Mouse (Mus musculus): ENCODE results near the gene Spats2.

The Spats2 gene

DNA sequence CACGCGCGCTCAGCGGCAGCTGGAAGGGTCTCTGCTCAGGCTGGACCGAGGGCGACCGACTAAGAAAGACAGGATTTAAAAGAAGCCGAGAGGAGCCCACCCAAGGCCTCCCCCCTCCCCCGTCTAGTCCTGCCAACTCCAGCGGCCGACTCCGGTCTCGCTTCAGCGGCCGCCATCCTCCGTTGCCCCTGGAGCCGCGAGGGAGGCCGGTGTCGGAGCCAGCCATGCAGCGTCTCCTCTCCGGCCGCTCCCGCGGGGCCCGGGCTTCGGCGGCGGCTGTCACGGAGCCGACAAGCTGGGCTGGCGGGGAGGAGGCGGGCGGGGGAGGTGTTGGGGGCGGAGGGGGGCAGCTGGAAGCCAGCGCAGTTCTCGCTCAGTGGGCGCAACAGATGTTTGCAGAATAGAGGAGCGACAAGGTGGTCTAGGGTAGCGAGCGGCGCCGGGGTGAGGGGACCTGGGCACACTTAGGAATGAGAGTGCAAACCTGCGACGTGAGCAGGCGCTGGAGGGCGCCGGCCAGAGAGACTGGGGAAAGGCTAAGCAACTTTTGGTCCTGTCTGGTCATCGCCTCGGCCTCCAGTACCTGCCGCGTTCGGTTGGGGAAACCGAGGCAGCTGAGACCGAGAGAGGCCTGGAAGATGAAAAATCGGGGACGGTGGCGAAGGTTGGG lies 28.8 kb upstream of the Spats2 start:
- intact Hi-C loops (cut with DNase I) = no loop called here

DNA sequence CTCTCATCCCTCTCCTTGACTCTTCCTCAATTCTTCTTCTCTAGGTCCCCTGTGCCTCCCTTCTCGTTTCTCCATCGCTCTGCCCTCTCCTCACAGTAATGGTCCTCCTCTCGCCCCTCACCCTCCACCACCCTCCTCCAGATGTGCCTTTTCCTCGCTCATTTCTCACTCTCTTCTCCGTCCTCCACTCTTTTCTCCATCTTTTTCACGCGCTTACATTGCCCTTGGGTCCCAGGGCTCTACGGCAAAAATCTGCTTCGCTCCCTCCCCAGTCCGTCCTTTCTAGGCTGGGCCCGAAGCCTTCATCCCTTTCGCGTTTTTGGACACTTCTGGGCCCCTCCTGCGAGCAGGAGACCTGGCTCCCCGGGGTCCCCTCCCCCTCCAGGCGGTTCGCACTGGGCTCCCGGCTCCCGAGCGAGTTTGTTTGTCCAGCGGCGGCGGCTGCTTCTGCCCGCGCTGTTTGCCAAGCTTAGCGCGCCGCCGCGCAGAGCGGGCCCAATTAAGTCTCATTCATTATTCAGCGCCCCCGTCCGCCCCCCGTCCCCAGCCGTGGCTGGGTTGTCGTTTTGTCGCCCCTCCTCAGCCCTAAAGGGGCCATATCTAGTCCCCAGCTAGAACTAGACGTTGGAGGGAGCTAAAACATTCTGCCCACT lies 27.8 kb upstream of the Spats2 start:
- intact Hi-C loops (cut with DNase I) = no loop called here

DNA sequence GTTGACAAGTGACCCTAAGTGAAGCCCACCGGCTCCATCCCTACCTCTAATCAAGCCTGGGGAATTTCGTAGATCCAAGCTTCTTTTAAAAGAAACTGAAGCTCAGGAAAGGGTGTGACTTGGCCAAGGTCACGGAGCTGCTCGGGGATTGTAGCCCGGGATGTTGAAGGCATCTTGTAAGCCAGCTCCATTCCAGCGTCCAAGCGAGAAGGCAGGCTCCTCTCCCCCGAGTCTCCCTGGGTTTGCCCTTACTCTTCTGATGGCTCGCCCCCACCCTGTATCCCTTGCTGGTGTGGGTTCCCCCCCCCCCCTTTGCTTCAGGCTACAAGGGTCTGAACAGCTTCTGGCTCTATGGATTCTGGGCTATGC lies 27.2 kb upstream of the Spats2 start:
- intact Hi-C loops (cut with DNase I) = no loop called here

- intact Hi-C loops (cut with DNase I) = no loop called here
These were observed 26.6 kb upstream of the Spats2 start for GRCm38 (mm10) chr15:99099139-99099556.

DNA sequence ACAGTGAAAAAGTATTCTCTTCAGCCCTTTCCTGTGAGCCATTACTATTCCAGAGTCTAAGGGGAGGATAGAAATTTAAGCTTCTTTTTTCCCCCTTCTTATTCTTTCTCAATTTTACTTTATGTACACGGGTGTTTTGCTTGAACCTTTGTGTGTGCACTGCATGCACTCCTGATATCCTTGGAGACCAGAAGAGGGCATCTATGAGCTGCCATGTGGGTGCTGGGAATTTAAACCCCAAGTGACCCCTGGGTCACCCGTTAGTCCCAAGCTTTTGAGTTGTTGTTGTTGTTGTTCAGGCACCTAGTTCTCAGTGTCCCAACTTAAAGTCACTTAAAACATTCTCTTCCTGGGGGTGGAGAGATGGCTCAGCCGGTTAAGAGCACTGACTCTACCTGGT lies 25.7 kb upstream of the Spats2 start:
- intact Hi-C loops (cut with DNase I) = loop anchor here (10.0 kb wide), 1 partner anchor 45 kb away; the partner anchor contains the start of gene Prph

DNA sequence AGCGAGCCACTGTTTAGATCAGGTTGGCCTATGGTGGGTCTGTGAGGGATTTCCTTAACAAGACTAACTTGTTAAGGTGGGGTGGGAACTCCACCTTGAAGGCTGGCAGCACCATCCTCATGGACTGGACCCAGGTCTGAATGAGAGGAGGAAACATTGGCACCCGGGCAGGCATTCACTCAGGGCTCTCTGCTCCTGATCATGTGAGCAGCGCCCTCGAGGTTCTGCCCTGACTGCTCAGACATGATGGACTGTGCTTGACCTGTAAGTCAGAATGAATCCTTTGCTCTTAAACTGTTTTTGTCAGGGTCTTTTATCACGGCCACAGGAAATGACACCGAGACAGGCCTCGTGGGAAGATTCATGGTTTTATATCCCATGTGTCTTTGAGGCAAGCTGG lies 20.5 kb upstream of the Spats2 start:
- intact Hi-C loops (cut with DNase I) = loop anchor here (10.0 kb wide), 1 partner anchor 50 kb away; the partner anchor contains the start of gene Prph

DNA sequence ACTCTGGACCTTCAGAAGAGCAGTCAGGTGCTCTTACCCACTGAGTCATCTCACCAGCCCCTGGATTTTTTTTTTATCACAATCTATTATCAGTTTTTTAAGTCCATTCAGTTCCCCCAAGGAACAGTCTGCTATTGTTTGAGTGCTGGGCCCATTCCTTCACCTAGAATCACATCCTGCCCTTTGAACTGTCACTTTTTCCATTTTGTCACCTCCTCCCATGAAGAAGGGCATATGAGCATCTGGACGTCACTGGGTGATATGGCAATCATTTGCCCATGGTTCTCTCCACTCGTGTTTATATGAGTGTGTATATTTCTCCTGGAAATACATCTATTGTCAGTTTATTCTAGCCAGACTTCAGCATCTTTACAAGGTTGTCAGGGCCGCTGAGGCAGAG lies 17.9 kb upstream of the Spats2 start:
- intact Hi-C loops (cut with DNase I) = loop anchor here (10.0 kb wide), 1 partner anchor 53 kb away; the partner anchor contains the start of gene Prph

- intact Hi-C loops (cut with DNase I) = no loop called here
These were observed 14.6 kb upstream of the Spats2 start for GRCm38 (mm10) chr15:99111139-99111538.

GRCm38 (mm10) chr15:99111809-99112208 lies 13.9 kb upstream of the Spats2 start:
- intact Hi-C loops (cut with DNase I) = no loop called here

- intact Hi-C loops (cut with DNase I) = no loop called here
These were observed 12.8 kb upstream of the Spats2 start for GRCm38 (mm10) chr15:99112843-99113395.

DNA sequence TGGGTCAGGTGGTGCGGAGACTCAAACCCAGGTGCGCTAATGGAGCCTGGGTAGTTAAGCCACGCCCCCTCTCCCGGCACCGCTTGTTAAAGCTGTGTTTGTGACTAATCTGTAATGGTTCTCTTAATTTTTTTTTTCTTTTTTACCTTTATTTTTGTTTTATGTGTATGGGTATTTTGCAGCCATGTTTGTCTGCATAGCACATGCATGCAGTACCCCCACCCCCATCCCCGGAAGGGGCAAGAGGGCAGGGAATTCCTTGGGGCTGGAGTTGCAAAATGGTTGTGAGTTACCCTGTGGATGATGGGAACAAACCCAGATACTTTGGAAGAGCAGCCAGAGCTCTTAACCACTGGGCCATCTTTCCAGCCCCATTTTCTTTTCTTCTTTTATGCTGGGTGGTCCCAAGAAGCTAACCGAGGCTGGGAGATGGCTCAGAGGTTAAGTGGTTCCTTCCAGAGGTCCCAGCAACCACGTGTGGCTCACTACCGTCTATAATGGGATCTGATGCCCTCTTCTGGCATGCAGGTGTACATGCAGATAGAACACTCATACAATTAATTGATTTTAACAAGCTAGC lies 12.2 kb upstream of the Spats2 start:
- intact Hi-C loops (cut with DNase I) = no loop called here

- intact Hi-C loops (cut with DNase I) = no loop called here
These were observed 11.2 kb upstream of the Spats2 start for GRCm38 (mm10) chr15:99114312-99115064.

GRCm38 (mm10) chr15:99115065-99115423 lies 10.7 kb upstream of the Spats2 start:
- intact Hi-C loops (cut with DNase I) = no loop called here

- intact Hi-C loops (cut with DNase I) = no loop called here
These were observed 9.2 kb upstream of the Spats2 start for GRCm38 (mm10) chr15:99116539-99116938.

DNA sequence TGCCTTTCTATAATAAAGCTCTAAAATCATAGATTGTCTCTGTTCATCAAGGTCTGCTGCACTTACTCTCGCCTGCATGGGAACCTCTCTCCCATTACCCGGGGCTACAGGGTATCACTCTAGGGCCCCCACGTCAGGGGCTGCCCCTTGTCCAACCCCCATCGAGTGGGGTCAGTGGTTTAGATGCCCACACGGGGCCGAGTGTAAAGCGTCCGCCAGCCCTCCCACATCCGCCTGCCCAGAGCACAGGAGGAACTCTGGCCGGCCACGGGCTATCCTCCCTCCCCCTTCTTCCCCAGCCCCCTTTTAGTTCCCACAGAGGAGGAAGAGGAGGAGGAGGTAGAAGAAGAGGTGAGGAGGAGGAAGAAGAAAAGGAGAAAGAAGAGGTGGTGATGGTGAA lies 4.9 kb upstream of the Spats2 start:
- intact Hi-C loops (cut with DNase I) = no loop called here

DNA sequence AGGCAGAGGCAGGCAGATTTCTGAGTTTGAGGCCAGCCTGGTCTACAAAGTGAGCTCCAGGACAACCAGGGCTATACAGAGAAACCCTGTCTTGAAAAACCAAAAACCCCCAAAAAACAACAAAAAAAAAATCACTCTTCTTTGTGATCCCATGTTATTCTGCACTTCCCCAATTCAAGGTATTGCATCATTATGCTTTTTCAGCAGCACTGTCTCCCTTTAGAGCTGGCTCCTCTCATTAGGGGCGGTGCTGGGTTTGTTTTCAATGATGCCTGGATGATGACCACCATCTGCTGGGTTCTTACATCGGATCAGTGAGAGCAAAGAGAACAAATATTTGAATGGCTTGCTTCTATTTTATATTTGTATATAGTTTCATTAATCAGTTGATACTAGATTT lies 3.1 kb upstream of the Spats2 start:
- intact Hi-C loops (cut with DNase I) = no loop called here

GRCm38 (mm10) chr15:99126081-99126815 lies 532 bp downstream of the Spats2 start:
- intact Hi-C loops (cut with DNase I) = no loop called here

DNA sequence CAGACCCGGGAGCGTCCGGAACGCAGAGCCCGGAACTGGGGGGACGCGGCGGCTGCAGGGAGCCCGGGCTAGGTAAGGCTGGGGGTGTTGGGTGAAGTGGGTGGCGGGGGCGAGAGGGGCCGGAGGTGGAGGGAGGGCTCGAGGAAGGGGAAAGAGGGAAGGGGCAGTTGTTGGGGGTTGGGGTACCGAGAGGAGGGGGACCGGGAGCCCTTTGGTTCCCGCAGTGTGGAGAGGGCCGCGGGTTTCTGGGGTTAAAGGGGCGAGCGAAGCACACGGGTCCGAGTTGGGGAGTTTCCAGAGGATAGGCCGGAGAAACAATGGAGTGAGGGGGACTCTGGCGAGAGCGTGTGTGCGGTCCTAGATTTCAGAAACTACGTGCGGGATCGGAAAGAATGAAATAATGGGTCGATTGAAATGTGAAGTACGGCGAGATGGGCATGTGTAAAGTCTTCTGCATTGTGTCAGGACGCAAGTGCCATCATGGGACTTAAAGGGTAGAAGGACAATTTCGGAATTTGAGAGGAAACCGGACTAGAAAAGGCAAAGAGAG lies 1.2 kb downstream of the Spats2 start:
- intact Hi-C loops (cut with DNase I) = no loop called here

- intact Hi-C loops (cut with DNase I) = no loop called here
These were observed 2.3 kb downstream of the Spats2 start for GRCm38 (mm10) chr15:99127851-99128522.

- intact Hi-C loops (cut with DNase I) = no loop called here
These were observed 3.7 kb downstream of the Spats2 start for GRCm38 (mm10) chr15:99129441-99129840.

Measured in adrenal gland (tissue).